Mouse (Mus musculus) embryonic facial prominence, embryonic 11.5 days (tissue): ENCODE measurements at regions not wholly inside any gene's neighbourhood (a gene's known extent, or its start where the extent isn't known, plus 50 kb on each side); places are given as distances from the start of the nearest gene placed in this dataset.

Source experiments
- ATAC-seq: fragments of 200-750 bp; cut with Nextera tagmentation; replicated peaks from 2 replicates; pipeline ENCODE4 v1.8.0; 2017; ENCODE audit warnings: low read depth; ENCODE audit not compliant: insufficient number of reproducible peaks, low FRiP score, low TSS enrichment
- DNase-seq: peaks from one replicate; pipeline ENCODE4 v3.0.0-alpha.2; 2015; ENCODE audit warnings: low spot score
- H3K27ac ChIP-seq: fragments of 300-500 bp; sonication (generic); replicated peaks from 2 replicates; pipeline ENCODE4 v1.5.1; 2014; ENCODE audit warnings: mild to moderate bottlenecking, low read depth, low read length, control low read depth
- H3K27me3 ChIP-seq: fragments of 300-500 bp; sonication (generic); 2 replicates; pipeline ENCODE4 v1.6.1; 2014; ENCODE audit warnings: mild to moderate bottlenecking, low read length, moderate library complexity, mixed read lengths; ENCODE audit not compliant: control insufficient read depth, insufficient read depth
- H3K36me3 ChIP-seq: fragments of 300-500 bp; sonication (generic); replicated peaks from 2 replicates; pipeline ENCODE4 v1.6.1; 2014; ENCODE audit warnings: low read depth, mild to moderate bottlenecking, low read length, moderate library complexity, mixed read lengths; ENCODE audit not compliant: control insufficient read depth, insufficient read depth
- H3K4me1 ChIP-seq: fragments of 300-500 bp; sonication (generic); 2 replicates; pipeline ENCODE4 v1.6.1; 2014; ENCODE audit warnings: low read length, mixed read lengths; ENCODE audit not compliant: control insufficient read depth, insufficient read depth
- H3K4me2 ChIP-seq: fragments of 300-500 bp; sonication (generic); 2 replicates; pipeline ENCODE4 v1.6.1; 2014; ENCODE audit warnings: low read depth, mild to moderate bottlenecking, control low read depth, low read length, moderate library complexity
- H3K4me3 ChIP-seq: fragments of 300-500 bp; sonication (generic); 2 replicates; pipeline ENCODE4 v1.5.1; 2014; ENCODE audit warnings: low read depth, low read length, control low read depth
- H3K9ac ChIP-seq: fragments of 300-500 bp; sonication (generic); replicated peaks from 2 replicates; pipeline ENCODE4 v1.6.1; 2014; ENCODE audit warnings: mild to moderate bottlenecking, control low read depth, low read length
- H3K9me3 ChIP-seq: fragments of 300-500 bp; sonication (generic); replicated peaks from 2 replicates; pipeline ENCODE4 v1.6.1; 2016; ENCODE audit warnings: mild to moderate bottlenecking, low read length, inconsistent platforms, mixed read lengths; ENCODE audit not compliant: control insufficient read depth
- WGBS: fragments of 180-500 bp; shearing (Covaris S2); extraction: QIAGEN DNeasy Blood & Tissue Kit; methylation state at CpG from one replicate; pipeline ENCODE4 v1.1.7; 2014; 5-methylcytosine and 5-hydroxymethylcytosine counted together

DNA sequence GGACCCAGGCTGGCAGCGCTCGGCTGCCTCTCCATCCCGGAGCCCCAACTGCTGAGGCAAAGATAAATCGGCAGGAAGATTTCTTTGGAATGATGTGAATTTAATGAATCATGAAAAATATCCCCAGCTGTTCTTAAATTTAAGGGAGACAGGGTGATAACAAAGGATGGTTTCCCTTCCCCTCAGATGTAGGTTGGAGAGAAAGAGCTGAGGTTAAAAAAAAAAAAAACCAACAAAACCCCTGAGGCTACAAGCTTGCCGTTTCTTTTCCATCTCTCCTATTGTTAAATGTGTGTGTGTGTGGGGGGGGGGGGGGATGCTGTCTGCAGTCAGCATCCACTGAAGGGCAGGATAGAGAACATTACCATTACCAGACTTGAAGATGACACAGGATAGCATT lies 111.9 kb upstream of the Smyd2 start:
- H3K9me3 ChIP-seq = no peaks in the 10 kb centered on the region
- 38% methylated on average over 5 of the region's 5 CpGs for WGBS
- H3K4me1 ChIP-seq = no peaks in the 10 kb centered on the region
- no peak overlapping the region for H3K4me2 ChIP-seq
- no peak overlapping the region for H3K9ac ChIP-seq
- ATAC-seq = no peak
- no peak overlapping the region for H3K4me3 ChIP-seq
- no peaks in the 10 kb centered on the region for H3K36me3 ChIP-seq
- no peak overlapping the region for H3K27ac ChIP-seq
- no peaks in the 10 kb centered on the region for H3K27me3 ChIP-seq
- no peak for DNase-seq

DNA sequence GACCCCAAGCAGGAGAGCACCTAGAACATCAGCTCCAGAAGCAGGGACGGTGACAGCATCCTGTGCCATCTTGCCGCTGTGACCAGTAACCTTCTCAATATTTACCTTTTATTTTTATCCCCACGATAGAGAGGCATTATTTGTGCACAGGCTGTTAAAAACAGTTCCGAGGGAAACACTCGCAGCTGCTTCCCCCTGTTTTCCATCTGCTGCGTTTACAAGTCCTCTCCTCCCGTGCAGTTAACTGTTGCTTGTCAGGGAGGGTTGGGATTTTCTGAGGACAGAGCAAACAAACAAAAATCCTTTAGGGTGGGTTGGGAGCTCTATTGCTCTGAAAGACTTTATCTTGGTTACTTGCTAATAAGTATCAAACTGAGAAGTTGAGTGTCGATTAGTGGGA lies 105.4 kb upstream of the Smyd2 start:
- Histone ChIP-seq H3K4me2 (no peak overlapping the region), H3K4me1 (no peaks in the 10 kb centered on the region), H3K27ac (no peak overlapping the region), H3K4me3 (no peak overlapping the region), H3K36me3 (no peaks in the 10 kb centered on the region), H3K27me3 (no peaks in the 10 kb centered on the region), H3K9me3 (no peaks in the 10 kb centered on the region), H3K9ac (no peak overlapping the region)
- DNase-seq (no peak), ATAC-seq (no peak)
- 45% methylated on average over 8 of the region's 8 CpGs for WGBS

DNA sequence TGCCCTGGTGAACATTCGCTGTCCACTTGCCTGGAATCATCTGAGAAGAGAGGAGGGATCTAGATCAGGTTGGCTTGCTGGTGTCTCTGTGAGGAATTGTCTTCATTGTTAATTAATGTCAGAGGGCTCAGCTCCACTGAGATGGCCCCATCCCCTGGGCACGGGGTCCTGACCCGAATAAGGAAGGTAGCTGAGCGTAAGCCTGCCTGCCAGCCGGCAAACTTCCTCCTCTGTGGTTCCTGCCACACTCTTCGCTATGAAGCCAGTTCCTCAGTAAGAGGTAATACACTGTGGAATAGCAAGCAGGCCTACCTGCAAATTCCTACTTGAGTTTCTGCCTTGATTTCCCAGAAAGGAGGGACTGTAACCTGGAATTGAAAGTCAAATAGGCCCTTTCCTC lies 87.3 kb upstream of the Smyd2 start:
- no peaks in the 10 kb centered on the region for H3K9me3 ChIP-seq
- no peak overlapping the region for H3K4me3 ChIP-seq
- no peaks in the 10 kb centered on the region for H3K36me3 ChIP-seq
- DNase-seq = no peak
- no peak overlapping the region for H3K4me2 ChIP-seq
- WGBS = 68% methylated on average over 6 of the region's 6 CpGs
- no peaks in the 10 kb centered on the region for H3K27me3 ChIP-seq
- H3K9ac ChIP-seq = no peak overlapping the region
- H3K27ac ChIP-seq = no peak overlapping the region
- ATAC-seq = no peak
- H3K4me1 ChIP-seq = no peaks in the 10 kb centered on the region

- Histone ChIP-seq H3K4me3 (no peak overlapping the region), H3K9me3 (no peaks in the 10 kb centered on the region), H3K4me2 (no peak overlapping the region), H3K36me3 (no peaks in the 10 kb centered on the region), H3K9ac (no peak overlapping the region), H3K27me3 (no peaks in the 10 kb centered on the region), H3K4me1 (no peaks in the 10 kb centered on the region), H3K27ac (no peak overlapping the region)
- WGBS = 53% methylated on average over 7 of the region's 7 CpGs
- no peak for DNase-seq
- no peak for ATAC-seq
Measured at GRCm38 (mm10) chr1:190007271-190007670, 85.1 kb upstream of the Smyd2 start.

DNA sequence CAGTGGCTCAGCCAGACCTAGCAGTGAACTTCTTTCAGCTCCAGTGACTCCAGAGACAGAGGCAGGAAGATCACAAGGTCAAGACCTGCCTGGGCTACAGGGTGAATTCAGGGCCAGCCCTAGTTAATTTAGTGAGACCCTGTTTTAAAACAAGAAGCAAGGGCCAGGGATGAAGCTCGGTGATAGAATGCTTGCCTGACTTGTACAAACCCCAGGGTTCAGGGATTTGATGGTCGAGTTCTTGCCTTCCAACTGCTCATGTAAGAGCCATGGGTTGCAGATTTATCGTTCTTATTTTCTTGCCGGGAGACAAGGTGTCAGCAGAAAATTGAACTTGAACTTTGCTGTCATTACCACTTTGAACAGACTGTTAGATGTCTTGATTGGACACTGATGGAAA lies 78.9 kb upstream of the Smyd2 start:
- Histone ChIP-seq H3K4me3 (no peak overlapping the region), H3K36me3 (no peaks in the 10 kb centered on the region), H3K4me1 (no peaks in the 10 kb centered on the region), H3K9me3 (no peaks in the 10 kb centered on the region), H3K27me3 (no peaks in the 10 kb centered on the region), H3K4me2 (no peak overlapping the region), H3K9ac (no peak overlapping the region), H3K27ac (no peak overlapping the region)
- 55% methylated on average over 4 of the region's 4 CpGs for WGBS
- ATAC-seq (no peak), DNase-seq (no peak)

DNA sequence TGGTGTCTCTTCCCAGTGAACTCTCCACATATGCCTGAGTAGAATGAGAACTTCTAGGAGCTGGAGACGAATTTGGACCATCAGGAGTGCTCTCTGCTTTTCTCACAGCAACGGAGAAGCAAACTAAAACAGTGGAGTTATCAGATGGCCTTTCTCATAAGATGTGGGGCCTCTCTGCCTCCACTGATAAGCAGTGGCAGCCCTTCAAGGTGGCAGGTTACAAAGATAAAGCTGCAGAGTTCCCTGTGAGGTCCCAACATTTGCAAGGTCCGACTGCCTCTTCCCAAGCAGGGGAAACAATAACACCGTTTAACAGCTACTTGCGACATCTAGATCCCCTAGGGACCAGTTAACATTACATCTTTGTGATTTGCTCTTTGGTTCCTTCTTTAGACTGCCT lies 71.5 kb upstream of the Smyd2 start:
- H3K27me3 ChIP-seq = no peaks in the 10 kb centered on the region
- WGBS = 53% methylated on average over 5 of the region's 5 CpGs

DNA sequence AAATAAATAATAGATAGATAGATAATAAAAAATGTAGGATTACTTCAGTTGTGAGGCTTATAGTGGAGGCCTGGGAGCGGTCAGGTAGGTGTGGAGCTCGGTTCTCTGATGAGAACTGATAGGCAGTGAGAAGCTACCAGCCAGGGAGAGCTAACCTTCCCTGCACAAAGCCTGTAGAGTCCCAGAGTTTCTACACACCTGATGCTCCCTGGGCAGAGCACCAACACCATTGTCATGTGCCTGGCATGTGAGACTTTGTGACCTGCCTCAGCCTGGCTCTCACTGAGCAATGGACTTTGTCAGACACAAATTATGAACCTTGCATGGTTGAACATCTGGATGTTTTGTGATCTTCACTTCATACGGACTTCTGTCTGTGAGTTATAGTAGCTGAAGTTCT lies 71.1 kb upstream of the Smyd2 start:
- Histone ChIP-seq H3K9me3 (no peaks in the 10 kb centered on the region), H3K4me2 (no peak overlapping the region), H3K27ac (no peak overlapping the region), H3K4me1 (no peaks in the 10 kb centered on the region), H3K36me3 (no peaks in the 10 kb centered on the region), H3K27me3 (no peaks in the 10 kb centered on the region), H3K9ac (no peak overlapping the region), H3K4me3 (no peak overlapping the region)
- 89% methylated on average over 3 of the region's 3 CpGs for WGBS
- DNase-seq (no peak), ATAC-seq (no peak)

More for the DNA sequence above, 71.5 kb upstream of the Smyd2 start:
- H3K9me3 ChIP-seq = no peaks in the 10 kb centered on the region
- H3K9ac ChIP-seq = no peak overlapping the region
- no peak overlapping the region for H3K27ac ChIP-seq
- no peak overlapping the region for H3K4me3 ChIP-seq
- no peak overlapping the region for H3K4me2 ChIP-seq
- H3K36me3 ChIP-seq = no peaks in the 10 kb centered on the region
- no peak for DNase-seq
- ATAC-seq = no peak
- no peaks in the 10 kb centered on the region for H3K4me1 ChIP-seq

DNA sequence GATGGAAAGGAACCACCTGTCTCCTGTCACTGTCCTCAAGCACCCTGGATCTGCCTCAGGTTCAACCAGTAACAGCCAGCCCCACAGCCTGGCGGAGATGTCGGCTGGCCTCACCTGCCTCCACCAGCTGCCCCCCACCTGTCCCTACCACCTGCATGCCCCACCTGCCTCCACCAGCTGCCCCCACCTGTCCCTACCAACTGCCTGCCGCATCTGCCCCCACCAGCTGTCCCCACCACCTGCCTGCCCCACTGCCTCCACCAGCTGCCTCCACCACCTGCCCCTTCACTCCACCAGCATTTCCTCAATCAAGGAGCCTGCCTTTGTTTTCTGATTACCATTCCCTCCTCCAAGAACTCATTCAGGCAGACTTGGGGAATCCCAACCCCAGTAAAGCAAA lies 68.9 kb upstream of the Smyd2 start:
- H3K4me1 ChIP-seq = no peaks in the 10 kb centered on the region
- no peak for DNase-seq
- no peaks in the 10 kb centered on the region for H3K27me3 ChIP-seq
- H3K4me3 ChIP-seq = no peak overlapping the region
- H3K9ac ChIP-seq = no peak overlapping the region
- H3K9me3 ChIP-seq = no peaks in the 10 kb centered on the region
- 94% methylated on average over 3 of the region's 3 CpGs for WGBS
- no peak overlapping the region for H3K4me2 ChIP-seq
- H3K27ac ChIP-seq = no peak overlapping the region
- ATAC-seq = no peak
- no peaks in the 10 kb centered on the region for H3K36me3 ChIP-seq
